Mouse (Mus musculus) CH12.LX (cell line): ENCODE data around the gene Ifnl3.

Experiments used
- CTCF ChIP-seq, 2 experiments: IDR thresholded peaks in 1 of 2; conservative IDR thresholded peaks in 1 of 2; 2 replicates each; pipeline ENCODE4 v1.5.1; 2011 to 2012; ENCODE audit warnings: low read depth in 2 of 2, low read length in 2 of 2, improper control_type of control experiment in 1 of 2, inconsistent platforms in 1 of 2, mild to moderate bottlenecking in 1 of 2, moderate library complexity in 1 of 2
- KAT2A ChIP-seq: IDR thresholded peaks from 2 replicates; pipeline ENCODE4 v1.6.1; 2012; ENCODE audit warnings: low read length, improper control_type of control experiment, inconsistent platforms; ENCODE audit not compliant: insufficient replicate concordance
- MAFK ChIP-seq: IDR thresholded peaks from 2 replicates; pipeline ENCODE4 v1.6.1; 2011; ENCODE audit warnings: low read length, improper control_type of control experiment; ENCODE audit not compliant: insufficient replicate concordance
- MAX ChIP-seq: IDR thresholded peaks from 2 replicates; pipeline ENCODE4 v1.6.1; 2011; ENCODE audit warnings: low read length, improper control_type of control experiment
- MAZ ChIP-seq: IDR thresholded peaks from 2 replicates; pipeline ENCODE4 v1.6.1; 2012; ENCODE audit warnings: low read depth, mild to moderate bottlenecking, inconsistent platforms, low read length, improper control_type of control experiment, moderate library complexity
- MXI1 ChIP-seq: IDR thresholded peaks from 2 replicates; pipeline ENCODE4 v1.6.1; 2011; ENCODE audit warnings: mild to moderate bottlenecking, low read depth, low read length, improper control_type of control experiment
- POLR2A ChIP-seq: IDR thresholded peaks from 2 replicates; pipeline ENCODE4 v1.6.1; 2011; ENCODE audit warnings: low read depth, mild to moderate bottlenecking, improper control_type of control experiment, low read length
- POLR2AphosphoS2 ChIP-seq: IDR thresholded peaks from 2 replicates; pipeline ENCODE4 v1.6.1; 2011; ENCODE audit warnings: low read depth, low read length, improper control_type of control experiment
- ZC3H11A ChIP-seq: IDR thresholded peaks from 2 replicates; pipeline ENCODE4 v1.6.1; 2012; ENCODE audit warnings: low read depth, mild to moderate bottlenecking, inconsistent platforms, low read length, improper control_type of control experiment
- ZMIZ1 ChIP-seq: IDR thresholded peaks from 2 replicates; pipeline ENCODE4 v1.6.1; 2012; ENCODE audit warnings: low read depth, mild to moderate bottlenecking, inconsistent platforms, low read length, improper control_type of control experiment

- TF ChIP-seq MXI1 (no peak), KAT2A (no peak), ZC3H11A (no peak), POLR2A (no peak), MAZ (no peak), CTCF (conservative IDR thresholded peaks at IDR 0.05 in 1 of 2, IDR thresholded peaks at IDR 0.05 in 1 of 2; ENCODE audit: low read depth in 2 of 2, low read length in 2 of 2) (no peak), ZMIZ1 (no peak), MAFK (no peak), MAX (no peak), POLR2AphosphoS2 (no peak)
Measured at GRCm38 (mm10) chr7:28561967-28562366, 39.3 kb downstream of the Ifnl3 start.
